Mouse (Mus musculus): ENCODE results near the gene Olfr1393. TPM values are rescaled to one million over a fixed set of nuclear protein-coding genes. Genes with fewer than 3 reads are reported as not detected.
A peak's percentile ranks its signal among the peaks of the same experiment; 100 is the strongest.

Gene Olfr1393
- polyA plus RNA-seq, 1 experiment from 2014 or later, result not detected

DNA sequence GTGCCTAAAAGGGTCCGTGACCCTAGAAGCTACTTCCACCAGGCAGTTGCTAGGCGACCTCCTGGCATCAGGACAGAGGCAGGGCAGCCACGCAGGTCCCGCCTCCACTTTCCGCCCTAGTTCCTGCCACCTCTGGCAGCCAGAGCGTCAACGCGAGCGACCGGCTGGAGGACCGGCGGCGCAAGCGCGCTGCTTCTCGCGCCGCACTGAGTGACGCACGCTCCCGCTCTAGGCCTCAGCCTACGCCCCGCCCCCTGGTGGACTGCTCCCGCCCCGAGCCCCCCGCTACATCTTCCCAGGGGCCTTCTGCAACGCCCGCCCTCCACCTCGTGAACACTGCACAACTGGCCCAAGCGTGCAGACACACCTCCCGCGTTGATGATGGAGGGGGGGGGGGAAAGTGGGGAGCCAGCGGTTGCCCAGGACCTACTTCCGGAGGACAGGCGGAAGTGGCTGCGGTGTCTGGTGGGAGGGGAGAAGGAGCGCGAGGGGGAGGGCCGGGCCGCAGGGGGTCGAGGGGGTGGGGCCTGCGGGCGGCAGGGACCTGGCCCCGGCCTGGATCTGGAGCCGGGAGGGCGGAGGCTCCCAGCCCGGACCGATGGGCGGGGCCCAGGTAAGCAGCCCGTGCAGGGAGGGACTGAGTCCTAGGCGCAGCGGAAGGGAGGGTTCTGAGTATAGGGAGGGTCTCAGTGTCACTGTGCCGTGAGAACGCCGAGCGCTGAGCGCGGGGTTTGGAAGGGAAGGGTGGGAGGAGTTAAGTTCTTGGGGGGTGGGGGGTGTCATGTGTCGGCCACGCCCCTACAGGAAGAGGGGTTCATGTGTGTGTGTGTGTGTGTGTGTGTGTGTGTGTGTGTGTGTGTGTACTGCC is 34.1 kb upstream of the Olfr1393 start, which contains the start of gene Mgat1:
Gene Mgat1, plus strand, starts transcription at position 465 of the 868 bp plus-strand sequence.
- peak; percentile 90 for DNase-seq (ENCODE audit: low spot score)
- WGBS, result under 1% methylated on average over 55 of the region's 60 CpGs
- peak; percentile 97 for ATAC-seq (ENCODE audit: low FRiP score)

DNA sequence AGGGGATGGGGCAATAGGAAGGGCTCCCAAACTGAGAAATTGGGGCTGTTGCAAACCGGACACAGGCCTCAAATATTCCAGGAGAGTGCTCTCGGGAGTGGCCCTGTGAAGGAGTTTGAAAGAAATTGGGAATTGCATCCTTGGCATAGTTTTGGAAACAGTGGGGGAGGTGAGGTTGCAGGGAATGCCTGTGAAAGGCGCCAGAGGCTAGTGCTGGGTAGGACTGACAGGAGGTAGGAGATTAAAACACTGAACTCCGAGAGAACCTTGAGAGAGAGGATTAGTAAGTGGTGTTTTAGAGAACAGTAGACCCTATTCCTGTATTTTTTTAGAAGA is 33.5 kb upstream of the Olfr1393 start:
- Histone ChIP-seq H3K4me3 (replicated peaks; ENCODE audit: low read length) (peak overlapping the region; percentile 66), H3K27me3 (ENCODE audit: control insufficient read depth, insufficient read depth, low read length) (no peaks in the 10 kb centered on the region), H3K36me3 (replicated peaks; ENCODE audit: control insufficient read depth, insufficient read depth) (no peaks in the 10 kb centered on the region), H3K4me2 (replicated peaks) (peak overlapping the region; percentile 52), H3K4me1 (replicated peaks; ENCODE audit: control insufficient read depth, insufficient read depth, low read length) (peaks cover 36% of the 10 kb centered on the region), H3K9me3 (ENCODE audit: control insufficient read depth, low read length) (no peaks in the 10 kb centered on the region), H3K9ac (peak overlapping the region; percentile 85), H3K27ac (peak overlapping the region; percentile 92)
- 0% methylated on average over 4 of the region's 4 CpGs for WGBS
- DNase-seq (ENCODE audit: low spot score) (no peak), ATAC-seq (ENCODE audit: low FRiP score) (peak; percentile 0; the same call in 1 of the 2 replicates)

More for the DNA sequence above, 34.1 kb upstream of the Olfr1393 start, which contains the start of gene Mgat1:
- H3K36me3 ChIP-seq (replicated peaks; ENCODE audit: control insufficient read depth, insufficient read depth), result no peaks in the 10 kb centered on the region
- H3K4me3 ChIP-seq (replicated peaks; ENCODE audit: low read length), result peak within 1 kb of the TSS; percentile 66
- H3K9me3 ChIP-seq (ENCODE audit: control insufficient read depth, low read length), result no peaks in the 10 kb centered on the region
- no peaks in the 10 kb centered on the region for H3K27me3 ChIP-seq (ENCODE audit: control insufficient read depth, insufficient read depth, low read length)
- H3K27ac ChIP-seq, result peak within 1 kb of the TSS; percentile 92
- H3K9ac ChIP-seq, result peak within 1 kb of the TSS; percentile 85
- H3K4me2 ChIP-seq (replicated peaks), result peak within 1 kb of the TSS; percentile 52
- H3K4me1 ChIP-seq (replicated peaks; ENCODE audit: control insufficient read depth, insufficient read depth, low read length), result peaks cover 31% of the 10 kb centered on the region

DNA sequence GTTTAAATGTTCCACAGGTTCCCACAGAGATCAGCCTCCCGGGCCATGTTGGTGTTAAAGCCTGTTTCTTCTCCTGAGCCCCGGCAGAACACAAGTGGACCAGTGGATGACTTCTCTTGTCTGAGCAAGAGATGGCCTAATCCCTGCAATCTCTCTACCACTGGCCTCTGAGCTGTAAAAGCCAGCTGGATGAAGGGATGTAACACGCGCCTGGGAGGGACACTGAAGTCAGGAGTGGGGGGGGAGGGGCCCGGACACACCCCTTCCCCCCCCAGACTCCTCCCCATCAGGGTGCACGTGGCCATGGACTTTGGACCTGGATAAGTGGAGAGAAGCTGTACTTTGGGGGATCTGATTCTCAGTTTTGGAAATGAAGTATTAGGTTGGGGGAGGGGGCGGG is 32.9 kb upstream of the Olfr1393 start:
- Histone ChIP-seq H3K27ac (0 out of 2 replicates have a peak overlapping the region, but pooled peaks have one; percentile 92), H3K4me2 (replicated peaks) (peak overlapping the region; percentile 52), H3K9me3 (ENCODE audit: control insufficient read depth, low read length) (no peaks in the 10 kb centered on the region), H3K4me3 (replicated peaks; ENCODE audit: low read length) (peak overlapping the region; percentile 66; the same call in 1 of the 2 replicates), H3K9ac (peak overlapping the region; percentile 85), H3K36me3 (replicated peaks; ENCODE audit: control insufficient read depth, insufficient read depth) (no peaks in the 10 kb centered on the region), H3K27me3 (ENCODE audit: control insufficient read depth, insufficient read depth, low read length) (no peaks in the 10 kb centered on the region), H3K4me1 (replicated peaks; ENCODE audit: control insufficient read depth, insufficient read depth, low read length) (peaks cover 41% of the 10 kb centered on the region)
- no peak for ATAC-seq (ENCODE audit: low FRiP score)
- no peak for DNase-seq (ENCODE audit: low spot score)
- WGBS, result 30% methylated on average over 7 of the region's 7 CpGs

DNA sequence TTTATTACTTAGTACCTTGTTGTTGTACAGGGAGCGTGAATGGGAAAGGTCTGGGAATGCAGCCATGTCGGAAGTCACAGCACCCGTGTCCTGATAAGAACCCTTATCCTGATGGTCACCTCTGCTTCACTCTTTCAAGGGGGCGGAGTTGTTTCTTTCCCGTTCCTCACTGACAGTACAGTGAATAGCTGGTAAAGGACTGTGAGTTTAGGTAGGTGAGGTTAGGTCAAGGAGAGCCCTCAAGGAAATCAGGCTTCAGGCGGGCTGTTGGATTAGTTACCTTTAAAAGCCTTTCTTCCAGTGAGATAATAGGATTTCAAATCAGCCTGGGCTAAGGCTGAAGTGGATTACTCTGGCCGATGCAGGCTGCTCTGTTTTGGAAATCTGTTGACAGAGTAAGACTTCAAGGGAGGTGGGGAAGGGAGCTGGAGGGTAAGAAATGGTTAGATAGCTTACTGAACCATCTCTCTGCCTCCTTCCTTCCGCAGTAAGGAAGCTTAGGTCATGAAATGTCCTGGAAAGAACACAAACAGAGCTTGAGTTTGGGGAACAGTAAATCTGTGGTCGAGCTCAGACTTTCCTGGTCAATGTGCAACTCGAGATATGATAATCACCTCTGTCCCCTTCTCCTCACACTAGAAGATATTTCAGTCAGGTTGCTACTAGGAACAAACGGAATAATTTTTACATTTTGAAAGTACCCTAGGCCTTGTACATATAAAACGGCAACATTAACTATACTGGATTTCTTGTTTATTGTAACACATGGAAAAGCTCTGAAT is 32.3 kb upstream of the Olfr1393 start:
- DNase-seq (ENCODE audit: low spot score) (no peak), ATAC-seq (ENCODE audit: low FRiP score) (no peak)
- Histone ChIP-seq H3K4me2 (replicated peaks) (peak overlapping the region; percentile 52), H3K36me3 (replicated peaks; ENCODE audit: control insufficient read depth, insufficient read depth) (no peaks in the 10 kb centered on the region), H3K4me3 (replicated peaks; ENCODE audit: low read length) (no peak overlapping the region), H3K27me3 (ENCODE audit: control insufficient read depth, insufficient read depth, low read length) (no peaks in the 10 kb centered on the region), H3K9me3 (ENCODE audit: control insufficient read depth, low read length) (no peaks in the 10 kb centered on the region), H3K27ac (no peak overlapping the region), H3K9ac (peak overlapping the region; percentile 34), H3K4me1 (replicated peaks; ENCODE audit: control insufficient read depth, insufficient read depth, low read length) (peaks cover 47% of the 10 kb centered on the region)
- 42% methylated on average over 12 of the region's 12 CpGs for WGBS

DNA sequence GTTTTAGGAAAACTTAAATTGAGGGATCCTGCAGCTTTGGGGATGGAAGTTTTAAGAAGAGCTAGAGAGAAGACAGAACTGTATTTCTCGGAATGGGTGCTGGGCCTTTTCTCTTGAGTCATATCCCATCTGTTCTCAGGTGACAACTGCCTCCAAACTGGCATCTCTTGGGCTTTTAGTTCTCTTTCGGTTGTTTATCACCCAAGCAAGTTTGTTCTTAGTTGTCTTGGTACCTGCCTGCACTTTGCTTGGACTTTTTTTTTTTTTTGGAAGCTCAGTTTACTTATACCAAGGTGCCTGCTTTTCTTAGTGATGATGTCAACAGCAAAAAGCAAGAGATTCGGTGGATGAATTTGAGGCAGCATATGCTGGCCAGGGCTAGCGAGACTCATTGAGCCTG is 31.6 kb upstream of the Olfr1393 start:
- ATAC-seq (ENCODE audit: low FRiP score) (no peak), DNase-seq (ENCODE audit: low spot score) (no peak)
- no peaks in the 10 kb centered on the region for H3K36me3 ChIP-seq (replicated peaks; ENCODE audit: control insufficient read depth, insufficient read depth)
- H3K27me3 ChIP-seq (ENCODE audit: control insufficient read depth, insufficient read depth, low read length), result no peaks in the 10 kb centered on the region
- no peaks in the 10 kb centered on the region for H3K9me3 ChIP-seq (ENCODE audit: control insufficient read depth, low read length)
- H3K4me3 ChIP-seq (replicated peaks; ENCODE audit: low read length), result no peak overlapping the region
- H3K9ac ChIP-seq, result 0 out of 2 replicates have a peak overlapping the region, but pooled peaks have one; percentile 20
- 86% methylated on average over 4 of the region's 4 CpGs for WGBS
- 0 out of 2 replicates have a peak overlapping the region, but pooled peaks have one; percentile 4 for H3K4me2 ChIP-seq (replicated peaks)
- H3K4me1 ChIP-seq (replicated peaks; ENCODE audit: control insufficient read depth, insufficient read depth, low read length), result peaks cover 54% of the 10 kb centered on the region
- no peak overlapping the region for H3K27ac ChIP-seq

DNA sequence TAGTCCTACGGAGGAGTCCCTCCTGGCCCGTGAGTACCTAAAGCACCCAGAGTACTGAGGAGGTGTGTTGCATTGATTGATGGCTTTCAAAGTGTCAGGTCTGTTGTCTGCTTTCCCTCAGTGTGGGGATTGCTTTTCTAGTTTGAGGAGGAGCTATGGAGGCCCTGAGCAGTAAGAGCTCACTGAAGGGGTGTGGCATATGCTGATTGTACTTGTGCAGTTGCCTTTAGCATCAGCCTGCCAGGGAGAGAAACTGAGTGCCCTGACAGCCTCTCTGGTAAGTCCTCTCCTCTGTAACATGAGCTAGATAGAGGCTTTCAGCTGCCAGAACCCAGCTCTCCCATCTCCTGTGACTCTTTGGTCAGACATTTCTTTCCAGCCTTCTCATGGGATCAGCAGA is 30.8 kb upstream of the Olfr1393 start:
- ATAC-seq (ENCODE audit: low FRiP score) (no peak), DNase-seq (ENCODE audit: low spot score) (no peak)
- H3K4me1 ChIP-seq (replicated peaks; ENCODE audit: control insufficient read depth, insufficient read depth, low read length), result peaks cover 54% of the 10 kb centered on the region
- H3K4me3 ChIP-seq (replicated peaks; ENCODE audit: low read length), result no peak overlapping the region
- H3K27me3 ChIP-seq (ENCODE audit: control insufficient read depth, insufficient read depth, low read length), result no peaks in the 10 kb centered on the region
- no peak overlapping the region for H3K27ac ChIP-seq
- no peaks in the 10 kb centered on the region for H3K36me3 ChIP-seq (replicated peaks; ENCODE audit: control insufficient read depth, insufficient read depth)
- no peak overlapping the region for H3K4me2 ChIP-seq (replicated peaks)
- H3K9ac ChIP-seq, result peak overlapping the region; percentile 20; the same call in 1 of the 2 replicates
- 64% methylated on average over 2 of the region's 2 CpGs for WGBS
- no peaks in the 10 kb centered on the region for H3K9me3 ChIP-seq (ENCODE audit: control insufficient read depth, low read length)

DNA sequence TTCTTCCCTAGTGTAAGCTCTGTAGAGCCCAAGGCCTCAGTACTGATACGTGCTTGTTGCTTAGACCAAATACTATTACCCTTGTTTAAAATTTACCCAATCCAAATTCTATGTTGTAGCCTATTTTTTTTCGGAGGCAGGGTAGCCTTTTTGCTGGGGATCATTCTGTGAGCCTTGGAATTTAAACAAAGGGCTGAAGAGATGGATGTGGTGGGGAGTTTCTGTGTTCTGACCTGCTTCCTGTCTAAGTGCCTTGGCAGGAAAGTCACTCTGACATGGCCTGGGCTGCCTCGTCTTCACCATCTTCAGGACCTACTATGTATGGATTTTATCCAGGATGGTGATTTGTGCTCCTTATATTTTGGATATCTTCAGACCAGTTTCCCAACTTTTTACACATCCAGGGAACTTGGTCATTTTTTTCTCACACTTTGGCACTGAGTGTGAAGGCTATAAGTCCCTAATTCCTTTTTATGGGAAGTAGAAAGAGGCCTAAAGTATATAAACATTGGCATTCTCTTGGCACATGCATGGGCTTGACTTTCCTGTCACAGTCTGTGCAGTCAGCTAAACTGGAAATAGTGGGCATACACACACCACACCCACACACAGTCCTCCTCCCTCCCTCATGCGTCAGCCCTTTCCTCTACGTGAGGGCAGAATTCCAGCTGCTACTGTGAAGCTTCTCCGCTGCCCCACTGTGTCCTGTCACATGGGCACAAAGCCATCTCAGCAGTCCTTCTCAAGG is 29.7 kb upstream of the Olfr1393 start:
- Histone ChIP-seq H3K36me3 (replicated peaks; ENCODE audit: control insufficient read depth, insufficient read depth) (peaks cover 6% of the 10 kb centered on the region), H3K27me3 (ENCODE audit: control insufficient read depth, insufficient read depth, low read length) (no peaks in the 10 kb centered on the region), H3K4me3 (replicated peaks; ENCODE audit: low read length) (no peak overlapping the region), H3K27ac (no peak overlapping the region), H3K9ac (no peak overlapping the region), H3K9me3 (ENCODE audit: control insufficient read depth, low read length) (no peaks in the 10 kb centered on the region), H3K4me1 (replicated peaks; ENCODE audit: control insufficient read depth, insufficient read depth, low read length) (peaks cover 49% of the 10 kb centered on the region), H3K4me2 (replicated peaks) (no peak overlapping the region)
- DNase-seq (ENCODE audit: low spot score) (no peak), ATAC-seq (ENCODE audit: low FRiP score) (no peak)
- WGBS, result 53% methylated on average over 6 of the region's 6 CpGs

DNA sequence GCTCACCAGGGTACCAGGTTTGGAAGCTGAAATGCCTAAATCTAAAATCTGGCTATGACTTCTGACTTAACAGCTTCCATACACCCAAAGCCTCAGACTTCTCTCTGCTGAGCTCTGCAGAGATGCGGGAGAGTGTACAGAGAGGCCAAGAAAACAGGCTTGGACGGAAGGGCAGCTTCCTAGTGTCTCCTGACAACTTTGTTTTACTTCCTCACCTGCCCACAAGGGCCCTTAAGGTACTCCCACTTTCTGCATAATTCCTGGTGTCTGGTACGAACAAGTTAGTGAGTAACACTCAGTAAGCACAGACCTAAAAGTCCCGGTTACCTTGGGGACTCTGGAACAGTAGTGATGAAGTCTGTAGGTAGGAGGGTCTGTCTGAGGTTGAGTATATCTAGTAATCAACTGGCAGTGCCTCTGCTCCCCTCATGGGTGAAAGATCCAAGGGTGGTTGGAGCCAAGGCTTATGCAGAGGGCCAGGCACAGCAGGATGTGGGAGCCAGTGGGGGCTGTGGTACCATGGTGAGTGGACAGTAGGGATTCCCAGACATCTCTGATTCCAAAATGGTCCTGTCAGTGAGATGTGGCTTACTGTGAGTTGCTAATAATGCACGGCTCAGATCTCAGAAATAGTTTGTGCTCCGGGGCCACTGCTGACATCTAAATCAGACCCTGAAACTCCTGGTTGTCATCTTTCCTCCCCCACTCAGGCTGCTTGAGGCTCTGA is 29.0 kb upstream of the Olfr1393 start:
- DNase-seq (ENCODE audit: low spot score) (no peak), ATAC-seq (ENCODE audit: low FRiP score) (no peak)
- no peak overlapping the region for H3K27ac ChIP-seq
- 79% methylated on average over 6 of the region's 6 CpGs for WGBS
- H3K9ac ChIP-seq, result no peak overlapping the region
- no peaks in the 10 kb centered on the region for H3K27me3 ChIP-seq (ENCODE audit: control insufficient read depth, insufficient read depth, low read length)
- H3K36me3 ChIP-seq (replicated peaks; ENCODE audit: control insufficient read depth, insufficient read depth), result peaks cover 10% of the 10 kb centered on the region
- peaks cover 49% of the 10 kb centered on the region for H3K4me1 ChIP-seq (replicated peaks; ENCODE audit: control insufficient read depth, insufficient read depth, low read length)
- H3K9me3 ChIP-seq (ENCODE audit: control insufficient read depth, low read length), result no peaks in the 10 kb centered on the region
- no peak overlapping the region for H3K4me2 ChIP-seq (replicated peaks)
- no peak overlapping the region for H3K4me3 ChIP-seq (replicated peaks; ENCODE audit: low read length)
